Mouse (Mus musculus) spleen, embryonic (tissue): ENCODE data around the gene Atp6v1d.

Source experiments
- CTCF ChIA-PET: fragments of 350-600 bp; sonication (Branson Sonifier 250); formaldehyde crosslinking; loops from one replicate; lab custom pipeline; 2022; lab: Charles Lee

Atp6v1d gene

DNA sequence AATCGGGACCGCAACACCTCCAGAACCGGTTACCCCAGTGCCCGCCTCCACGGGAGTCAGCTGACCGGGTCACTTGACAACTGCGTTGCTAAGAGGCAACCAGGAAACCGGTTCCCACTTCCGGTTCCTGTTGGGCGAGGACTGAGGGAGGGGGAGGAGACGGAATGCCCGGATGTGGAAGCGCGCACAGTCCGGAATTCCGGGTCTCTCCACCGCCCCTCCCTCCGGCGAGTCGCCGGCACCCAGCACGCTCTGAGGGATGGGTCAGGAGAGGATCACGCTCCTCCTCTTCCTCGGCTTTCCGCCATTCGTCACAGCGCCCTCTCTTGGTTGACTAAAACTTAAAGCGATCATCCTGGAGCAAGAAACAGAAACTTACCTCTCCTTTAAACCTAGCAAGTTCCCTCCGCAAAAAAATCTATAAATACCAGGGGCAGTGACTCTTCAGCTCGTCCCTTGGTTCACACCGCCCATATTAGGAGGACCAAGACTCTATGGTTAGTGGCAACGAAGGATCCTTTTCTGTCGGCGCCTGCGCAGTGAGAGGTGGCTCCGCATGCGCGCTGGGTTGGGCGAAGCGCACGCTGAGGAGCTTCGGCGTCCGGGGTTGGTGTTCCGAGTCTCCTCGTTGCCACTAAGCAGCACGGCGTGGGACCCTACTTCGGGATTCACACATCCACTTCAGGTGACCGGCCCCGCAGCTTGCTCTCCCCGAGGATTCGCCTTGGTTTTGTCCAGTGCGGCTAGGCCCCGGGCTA lies at the start of gene Atp6v1d, which contains the start of gene Eif2s1:
TSS of gene Atp6v1d (minus strand) at position 143 of the 758 bp plus-strand sequence.
TSS of gene Eif2s1 (plus strand) at position 324 of the 758 bp plus-strand sequence.
- CTCF ChIA-PET, result no interaction called here

DNA sequence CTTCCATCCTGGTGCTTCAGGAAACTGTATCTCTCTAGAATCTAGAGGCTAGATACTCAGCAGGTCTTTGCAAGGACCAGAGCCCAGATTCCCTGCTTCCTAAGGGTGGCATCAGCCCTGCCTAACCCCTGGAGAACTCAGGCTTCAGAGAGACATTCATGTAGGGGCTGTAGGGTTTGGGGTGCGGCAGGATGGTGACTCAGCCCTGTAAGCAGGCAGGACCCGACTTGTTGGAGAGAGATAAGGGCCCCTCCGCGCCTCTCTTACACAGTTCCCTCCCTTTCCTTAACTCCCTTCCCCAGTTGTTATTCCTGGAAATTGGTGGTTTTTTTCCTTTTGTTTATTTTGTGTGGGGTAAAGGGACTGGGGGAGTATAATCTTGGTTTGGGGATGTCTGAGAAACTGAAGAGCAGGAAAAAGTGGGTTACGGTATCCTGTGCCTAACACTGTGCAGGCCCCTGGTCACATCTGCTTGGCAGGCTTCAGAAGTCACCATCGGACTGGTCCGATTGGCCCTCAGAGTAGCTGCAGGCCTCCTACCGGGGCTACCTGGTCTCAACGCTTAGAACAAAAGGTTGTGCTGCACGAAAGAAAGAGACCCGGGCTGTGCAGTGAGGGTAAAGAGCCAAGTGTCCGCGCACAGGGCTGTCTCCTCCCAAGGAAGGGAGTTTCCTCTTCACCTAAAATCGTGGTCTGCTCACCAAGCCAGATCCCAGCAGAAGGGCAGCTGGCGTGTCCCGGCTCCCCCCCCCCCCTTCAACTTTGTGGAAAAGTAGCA lies 49.4 kb upstream of the Atp6v1d start:
- CTCF ChIA-PET, result no interaction called here

DNA sequence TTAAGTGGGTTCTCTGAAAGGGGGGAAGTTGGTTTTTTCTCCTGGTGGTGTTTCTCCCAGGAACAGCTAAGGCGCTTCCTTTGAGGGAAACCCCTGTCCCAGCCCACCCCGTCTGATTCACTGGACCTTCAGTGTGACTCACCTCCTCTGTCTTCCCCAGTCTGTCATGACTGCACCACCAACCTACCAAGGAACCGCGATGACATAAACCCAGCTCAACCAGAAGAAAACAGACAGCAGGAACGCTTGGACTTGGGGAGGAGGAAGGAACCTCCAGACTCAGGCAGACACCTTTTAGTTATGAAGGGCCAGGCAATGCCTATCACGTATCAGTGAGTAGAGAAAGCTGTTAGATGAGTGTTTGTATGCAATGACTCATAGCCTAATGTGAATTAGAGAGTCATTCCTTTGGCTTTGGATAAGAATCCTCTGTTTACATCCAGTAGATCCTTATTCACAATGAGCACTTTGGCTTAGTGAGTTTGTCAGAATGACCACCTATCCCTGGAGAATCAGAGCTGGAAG lies 46.7 kb upstream of the Atp6v1d start:
- CTCF ChIA-PET, result interaction anchor here (0.6 to 0.7 kb wide), 2 partner anchors 29 to 1047 kb away, joined by 3 read pairs; no protein-coding TSS in a partner anchor

DNA sequence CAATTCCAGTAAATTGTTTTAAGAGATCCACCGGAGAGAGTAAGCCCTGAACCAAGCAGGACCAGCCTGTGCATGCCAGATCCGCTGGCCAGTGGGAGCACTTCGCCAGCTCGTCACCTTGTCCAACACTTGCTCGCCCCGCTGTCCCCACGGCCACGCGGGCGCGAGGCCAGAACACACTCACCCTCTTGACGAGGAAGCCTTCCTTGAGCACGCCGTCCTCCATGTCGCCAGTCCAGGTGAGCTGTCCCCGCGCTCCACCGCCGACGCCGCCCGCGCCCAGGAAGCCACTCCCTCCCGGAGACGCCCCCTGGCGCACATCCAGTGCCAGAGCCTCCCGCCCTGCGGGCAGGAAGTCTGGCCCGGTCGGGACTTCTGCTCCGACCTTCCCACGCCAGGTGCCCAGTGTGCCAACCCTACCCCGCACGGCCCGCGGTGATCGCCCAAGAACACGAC lies 45.3 kb upstream of the Atp6v1d start, which contains the start of gene Plek2:
TSS of gene Plek2 (minus strand) at position 258 of the 456 bp plus-strand sequence.
- CTCF ChIA-PET, result no interaction called here

DNA sequence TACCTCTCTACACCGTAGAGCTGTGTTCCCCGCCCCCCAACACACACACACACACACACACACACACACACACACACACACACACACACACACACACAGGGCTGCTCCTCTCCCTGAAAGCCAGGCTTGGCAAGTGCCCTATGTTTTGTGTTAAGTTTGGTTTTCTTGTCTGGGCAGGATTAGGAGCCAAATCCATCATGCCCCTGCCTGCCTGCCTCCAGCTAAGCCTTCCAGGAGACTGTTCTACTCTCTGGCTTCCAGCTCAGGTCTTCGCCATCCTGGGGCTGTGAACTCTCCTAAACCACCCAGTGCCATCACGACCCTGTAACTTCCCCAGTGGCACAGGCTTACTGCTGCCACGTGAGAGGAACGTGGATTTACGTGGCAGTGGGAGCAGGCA lies 43.1 kb upstream of the Atp6v1d start:
- CTCF ChIA-PET, result no interaction called here

DNA sequence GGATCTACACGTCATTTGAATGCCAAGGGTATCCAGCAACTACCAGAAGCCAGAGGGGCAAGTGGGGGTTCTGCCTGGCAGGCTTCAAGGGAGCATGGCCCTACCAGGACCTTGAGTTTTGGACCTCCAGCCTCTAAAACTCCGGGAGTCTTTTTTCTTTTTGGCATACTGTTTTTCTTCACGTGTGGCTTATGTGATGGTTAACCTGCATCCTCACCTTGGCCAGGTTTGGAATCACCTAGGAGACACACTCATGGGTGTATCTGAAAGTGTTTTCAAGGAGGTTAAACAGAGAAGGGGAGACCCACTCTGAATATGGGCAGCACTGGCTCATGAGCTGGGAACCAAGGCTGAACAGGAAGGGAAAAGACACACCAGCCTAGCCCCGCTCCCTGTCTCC lies 41.9 kb upstream of the Atp6v1d start:
- CTCF ChIA-PET, result interaction anchor here (0.7 kb wide), 1 partner anchor 48 kb away, joined by 3 read pairs; no protein-coding TSS in a partner anchor

DNA sequence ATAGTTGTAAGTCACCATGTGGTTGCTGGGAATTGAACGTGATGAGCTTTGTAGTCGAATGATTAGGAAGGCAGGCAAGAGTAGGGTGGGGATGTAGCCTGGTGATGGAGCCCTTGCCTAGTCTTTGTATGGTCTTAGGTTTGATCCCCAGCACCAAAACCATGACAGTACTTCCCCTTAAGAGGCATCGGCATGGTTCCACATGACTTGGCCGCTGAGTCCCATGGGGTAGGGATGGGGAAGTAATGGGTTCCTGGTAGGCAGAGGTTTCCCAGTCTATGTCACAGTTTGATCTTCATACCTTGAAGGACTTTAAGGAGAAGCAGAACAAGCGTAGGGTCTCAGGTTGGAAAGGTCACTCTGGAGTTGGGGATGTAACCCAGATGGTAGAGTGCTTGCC lies 40.0 kb upstream of the Atp6v1d start:
- CTCF ChIA-PET, result no interaction called here

DNA sequence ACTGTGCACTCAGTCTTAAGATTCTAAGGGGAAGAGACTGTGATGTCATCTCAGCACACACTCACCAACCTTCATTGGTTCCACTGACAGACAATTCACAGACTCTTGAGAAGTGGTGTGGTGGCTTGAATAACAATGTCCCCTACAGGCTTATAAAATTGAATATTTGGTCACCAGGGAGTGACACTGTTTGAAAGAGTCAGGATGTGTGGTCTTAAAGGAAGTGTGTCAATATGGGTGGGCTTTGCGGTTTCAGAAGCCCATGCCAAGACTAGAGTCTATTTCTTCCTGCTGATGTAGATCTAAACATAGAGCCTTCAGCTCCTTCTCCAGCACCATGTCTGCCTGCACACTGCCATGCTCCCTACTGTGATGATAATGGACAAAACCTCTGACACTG lies 36.4 kb upstream of the Atp6v1d start:
- CTCF ChIA-PET, result no interaction called here

DNA sequence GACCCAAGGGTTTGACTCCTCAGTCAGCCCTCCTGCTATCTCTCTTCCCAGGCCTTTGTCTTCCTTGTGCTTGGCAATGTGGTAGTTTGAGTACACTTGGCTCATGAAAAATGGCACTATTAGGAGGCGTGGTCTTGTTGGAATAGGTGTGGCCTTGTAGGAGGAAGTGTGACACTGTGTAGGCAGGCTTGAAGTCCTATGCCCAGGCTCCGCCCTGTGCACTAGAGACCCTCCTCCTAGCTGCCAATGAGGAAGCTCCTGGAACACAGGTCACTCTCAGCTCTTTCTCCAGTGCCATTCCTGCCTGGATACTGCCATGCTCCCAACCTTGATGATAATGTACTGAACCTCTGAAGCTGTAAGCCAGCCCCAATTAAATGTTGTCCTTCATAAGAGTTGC lies 29.7 kb upstream of the Atp6v1d start:
- CTCF ChIA-PET, result no interaction called here

DNA sequence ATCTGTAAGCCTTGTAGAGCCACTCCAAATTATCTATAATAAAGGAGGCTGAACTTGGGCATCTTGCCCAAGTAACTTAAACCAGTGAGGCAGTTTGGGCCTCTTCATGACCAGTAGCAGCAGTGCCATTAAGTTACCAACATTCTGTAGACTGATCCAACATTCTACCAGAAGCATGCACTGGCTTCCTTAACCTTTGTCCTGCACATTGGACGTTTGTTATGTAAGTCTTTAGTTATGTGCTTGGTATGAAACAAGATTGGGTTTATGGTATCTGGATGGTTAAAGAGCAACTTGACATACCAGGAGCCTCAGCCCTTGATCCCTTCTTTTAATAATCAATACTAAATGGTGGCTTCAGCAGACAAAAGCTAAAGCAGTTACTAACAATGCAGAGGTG lies 28.6 kb upstream of the Atp6v1d start:
- CTCF ChIA-PET, result no interaction called here

DNA sequence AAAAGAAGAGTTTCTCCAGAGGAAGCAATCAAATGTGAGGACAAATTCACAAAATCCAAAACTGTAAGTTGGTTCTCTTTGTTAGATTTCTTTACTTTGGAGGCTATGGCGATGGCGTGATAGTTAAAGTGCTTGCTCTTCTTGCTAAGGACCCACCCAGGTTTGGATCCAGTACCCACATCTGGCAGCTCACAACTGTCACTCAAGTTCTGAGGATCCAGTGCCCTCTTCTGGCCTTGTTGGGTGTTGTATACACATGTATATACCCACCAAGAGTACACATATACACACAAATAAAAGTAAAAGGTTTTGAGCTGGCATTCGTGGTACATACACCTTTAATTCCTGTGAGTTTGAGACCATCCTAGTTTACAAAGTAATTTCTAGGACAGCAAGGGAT lies 13.1 kb upstream of the Atp6v1d start:
- CTCF ChIA-PET, result interaction anchor here (0.7 kb wide), 1 partner anchor 215 kb away, joined by 4 read pairs; the partner anchor contains the start of gene Pigh

DNA sequence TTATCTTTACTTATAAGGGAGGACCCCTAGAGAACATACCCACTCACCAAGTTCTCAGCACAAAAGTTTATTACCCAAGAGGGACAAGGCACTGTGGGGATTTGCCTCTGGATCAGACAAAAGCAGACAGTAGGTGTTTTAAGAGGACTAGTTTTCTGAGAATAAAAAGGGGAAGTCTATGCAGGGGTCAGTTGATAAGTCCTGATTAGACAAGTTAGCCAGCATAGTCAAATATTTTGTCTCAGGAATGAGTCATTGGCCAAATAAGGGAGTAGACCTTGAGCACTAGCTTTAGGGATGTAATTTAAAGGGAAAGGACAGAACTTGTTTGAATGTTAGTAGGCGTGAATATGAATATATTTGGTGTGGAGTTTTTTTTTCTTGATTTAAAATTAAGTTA lies 6.7 kb upstream of the Atp6v1d start:
- CTCF ChIA-PET, result no interaction called here

DNA sequence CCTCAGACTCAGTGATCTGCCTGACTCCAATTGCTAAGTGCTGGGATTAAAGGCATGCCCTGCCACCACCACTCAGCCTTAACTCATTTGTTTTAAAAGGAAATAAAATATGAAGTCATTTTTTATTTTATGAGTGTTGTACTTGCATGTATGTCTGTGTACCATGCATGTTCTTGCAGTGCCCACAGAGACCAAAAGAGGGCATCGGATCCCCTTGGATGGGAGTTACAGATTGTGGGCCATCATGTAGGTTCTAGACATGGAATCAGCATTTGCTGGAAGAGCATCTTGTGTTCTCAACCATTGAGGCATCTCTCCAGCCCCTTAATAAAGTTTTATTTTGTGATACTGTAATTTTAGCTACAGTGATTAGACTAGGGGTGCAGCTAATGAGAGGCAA lies 4.0 kb upstream of the Atp6v1d start:
- CTCF ChIA-PET, result no interaction called here

DNA sequence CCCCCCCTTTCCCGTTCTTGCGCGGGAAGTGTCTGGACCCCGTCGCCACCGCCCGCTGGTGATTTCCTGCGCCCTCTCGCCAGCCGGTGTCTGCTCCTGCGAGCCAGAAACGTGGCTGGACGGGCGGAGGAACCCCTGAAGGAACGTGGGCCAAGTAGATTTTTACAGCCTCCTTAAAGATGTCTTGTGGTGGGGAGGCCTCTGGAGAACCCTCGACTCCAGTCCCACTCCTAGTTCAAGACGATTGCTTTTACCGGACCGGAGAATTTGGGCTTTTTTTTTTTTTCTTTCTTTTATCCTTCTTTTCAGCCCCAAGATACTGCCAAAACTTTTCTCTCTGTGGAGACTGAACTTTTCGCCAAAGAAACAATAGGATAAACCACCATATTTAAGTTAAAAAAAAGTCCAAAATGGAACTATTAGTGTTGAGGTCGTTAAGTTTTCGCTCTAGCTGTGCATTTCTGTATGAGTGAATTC lies 854 bp upstream of the Atp6v1d start:
- CTCF ChIA-PET, result interaction anchor here (0.7 kb wide), 1 partner anchor 154 kb away, joined by 5 read pairs; no protein-coding TSS in a partner anchor

DNA sequence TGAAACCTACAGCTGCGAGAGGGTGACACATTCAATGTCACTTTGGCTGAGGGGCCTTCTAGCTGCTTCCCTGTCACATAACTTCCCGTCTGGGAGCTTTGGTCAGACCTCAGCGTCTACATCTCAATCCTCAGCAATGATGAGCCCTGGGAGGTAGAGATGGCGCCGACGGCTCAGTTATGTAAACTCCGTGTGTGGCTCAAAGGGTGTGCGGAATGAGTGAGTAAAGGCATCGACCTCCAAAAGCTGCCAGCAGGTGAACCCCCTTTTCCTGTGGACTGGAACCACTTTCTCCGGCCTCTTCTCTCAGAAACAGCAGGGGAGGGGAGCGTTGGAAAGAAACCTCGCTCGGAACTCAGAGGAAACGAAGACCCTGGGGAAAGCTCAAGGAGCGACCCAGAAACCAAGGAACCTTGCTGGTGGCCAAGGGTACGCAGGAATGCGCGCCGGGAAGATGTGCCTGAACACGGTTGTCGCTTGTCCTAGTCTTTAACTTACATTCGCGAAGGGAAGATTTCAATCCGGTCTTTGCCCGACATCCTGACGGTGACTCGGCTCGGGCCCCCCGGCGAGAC lies 430 bp downstream of the Atp6v1d start:
- CTCF ChIA-PET, result interaction anchor here (0.5 kb wide), 1 partner anchor 11 kb away, joined by 12 read pairs; no protein-coding TSS in a partner anchor

DNA sequence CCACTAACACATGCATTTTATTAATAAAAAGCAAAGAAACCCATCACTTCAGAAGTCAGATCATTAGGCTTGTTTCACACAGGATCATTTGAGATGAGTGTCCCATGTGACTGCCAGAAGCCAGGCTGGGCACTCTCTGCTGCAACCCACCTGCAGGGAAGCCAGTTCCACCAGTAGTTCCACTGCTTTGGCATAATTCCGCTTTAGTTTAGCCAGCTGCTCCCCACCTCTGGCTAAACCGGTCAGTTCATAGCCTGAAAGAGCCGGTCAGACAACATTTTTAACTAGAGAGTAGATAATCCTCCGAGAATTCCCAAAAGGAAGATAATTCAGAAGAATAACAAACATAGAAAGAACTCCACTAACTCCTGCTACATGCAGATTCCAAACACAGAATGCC lies 13.2 kb downstream of the Atp6v1d start:
- CTCF ChIA-PET, result no interaction called here

DNA sequence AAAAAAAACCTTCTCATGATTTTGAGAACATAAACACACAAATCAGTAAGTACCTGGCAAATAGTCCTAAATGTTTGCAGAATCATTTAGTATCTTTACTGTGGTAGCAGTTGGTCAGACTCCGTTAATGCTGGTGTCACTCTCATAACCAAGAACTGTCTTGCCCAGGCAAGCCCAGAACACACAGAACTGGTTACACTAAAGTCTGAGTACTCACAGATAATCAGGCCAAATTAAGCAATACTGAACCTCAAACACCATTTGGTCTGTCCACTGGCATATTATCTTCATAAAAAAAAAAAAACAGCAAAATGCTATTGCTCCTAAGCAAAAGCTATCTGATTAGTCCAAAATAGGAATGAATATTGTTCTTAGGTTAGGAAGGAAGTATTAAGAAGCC lies 19.0 kb downstream of the Atp6v1d start:
- CTCF ChIA-PET, result no interaction called here

DNA sequence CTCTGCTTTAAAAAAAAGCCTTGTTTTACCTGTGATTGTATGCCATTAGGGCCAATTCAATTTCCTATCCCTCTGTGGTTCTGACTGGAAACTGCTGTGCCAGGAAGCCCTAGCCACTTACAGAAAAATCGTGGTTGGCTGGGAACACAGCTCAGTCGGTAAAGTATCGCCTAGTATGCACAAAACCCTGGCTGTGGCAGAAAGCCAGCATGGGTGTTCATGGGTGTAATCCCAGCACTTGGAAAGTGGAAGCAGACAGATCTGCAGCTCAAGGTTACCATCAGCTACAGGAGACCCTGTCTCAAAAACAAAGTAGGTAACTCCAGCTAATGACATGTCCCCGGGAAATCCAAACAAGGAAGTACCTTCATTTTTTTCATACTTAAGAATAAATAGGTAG lies 21.5 kb downstream of the Atp6v1d start:
- CTCF ChIA-PET, result no interaction called here

DNA sequence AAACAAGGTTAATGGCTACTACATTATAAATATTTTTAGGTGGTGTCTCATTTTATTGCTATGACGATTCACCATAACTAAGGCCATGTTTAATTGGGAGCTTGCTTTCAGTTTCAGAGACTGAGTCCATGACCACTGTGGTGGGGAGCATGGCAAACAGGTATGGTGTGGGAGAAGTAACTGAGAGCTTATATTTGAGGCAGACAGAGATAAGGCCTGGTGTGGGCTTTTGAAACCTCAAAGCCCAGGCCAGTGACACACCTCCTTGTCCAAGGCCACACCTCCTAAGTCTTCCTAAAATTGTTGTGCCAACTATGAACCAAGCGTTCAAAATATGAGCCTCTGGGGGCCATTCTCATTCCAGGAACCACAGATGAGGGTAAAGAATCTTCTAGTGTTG lies 26.9 kb downstream of the Atp6v1d start:
- CTCF ChIA-PET, result no interaction called here

DNA sequence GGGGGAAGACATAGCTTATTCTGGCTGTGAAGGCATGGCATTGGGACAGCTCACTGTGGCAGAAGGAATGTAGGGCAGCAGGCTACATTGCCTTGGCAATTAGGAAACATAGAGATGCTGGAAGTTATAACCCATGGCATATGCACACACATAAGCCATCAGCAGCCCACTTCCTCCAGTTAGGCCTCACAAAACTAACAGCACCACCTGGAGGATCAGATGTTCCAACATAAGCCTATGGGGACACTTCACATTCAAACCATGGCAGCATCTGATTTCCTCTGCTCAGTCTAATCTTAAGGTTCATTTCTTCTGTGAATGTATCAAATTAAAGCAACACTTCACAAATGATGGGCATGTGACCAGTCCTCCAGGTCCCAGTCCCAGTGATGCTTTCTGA lies 47.0 kb downstream of the Atp6v1d start:
- CTCF ChIA-PET, result interaction anchor here (0.5 to 0.6 kb wide), 2 partner anchors 107 to 526 kb away, joined by 3 to 9 read pairs; no protein-coding TSS in a partner anchor

DNA sequence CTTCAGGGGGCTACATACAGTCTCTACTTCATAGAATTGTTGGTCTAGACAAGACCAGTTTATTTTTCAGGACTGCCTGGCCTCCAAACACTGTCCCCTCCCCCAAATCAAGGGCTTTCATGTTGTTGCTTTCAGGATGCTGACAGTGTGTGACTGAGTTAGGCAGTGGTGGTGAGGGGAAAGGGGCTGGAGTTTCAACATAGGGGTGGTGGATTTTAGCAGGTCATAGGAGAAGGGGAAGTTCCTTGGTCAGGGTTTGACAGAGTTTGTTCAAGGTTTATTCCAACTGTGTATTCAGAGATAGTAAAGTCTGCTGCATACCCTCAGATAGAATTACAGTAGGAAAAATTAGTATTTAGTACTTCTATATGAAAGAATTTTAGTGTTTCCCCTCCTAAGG lies 59.6 kb downstream of the Atp6v1d start:
- CTCF ChIA-PET, result no interaction called here

DNA sequence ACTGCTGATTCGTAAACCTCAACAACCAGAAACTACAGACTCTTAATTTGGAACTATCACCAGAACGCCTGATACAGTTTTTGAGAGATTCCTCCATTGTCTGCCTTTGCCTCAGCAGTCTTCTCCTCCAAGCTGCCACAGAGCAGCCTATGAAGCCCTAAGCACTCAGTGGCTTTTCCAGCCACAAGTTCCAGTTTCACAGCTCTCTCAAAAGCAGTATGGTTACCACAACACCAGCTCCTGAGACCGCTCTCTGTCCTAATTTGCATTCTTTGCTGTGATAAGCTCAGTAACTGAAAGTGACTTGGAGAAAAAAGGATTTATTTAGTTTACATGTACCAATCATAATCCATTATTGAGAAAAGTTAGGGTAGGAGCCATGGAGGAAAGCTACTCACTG lies 61.4 kb downstream of the Atp6v1d start:
- CTCF ChIA-PET, result no interaction called here
